Mouse (Mus musculus) intestine, embryonic 14.5 days (tissue): ENCODE data around the gene Tenm2. TPM values are rescaled to one million over a fixed set of nuclear protein-coding genes. Genes with fewer than 3 reads are reported as not detected.
A peak's percentile ranks its signal among the peaks of the same experiment; 100 is the strongest.

Experiments used
- ATAC-seq: fragments of 200-750 bp; cut with Nextera tagmentation; replicated peaks from 2 replicates; pipeline ENCODE4 v1.8.0; 2017; ENCODE audit warnings: low read depth, moderate number of reproducible peaks, moderate TSS enrichment, moderate library complexity; ENCODE audit not compliant: low FRiP score, low TSS enrichment
- DNase-seq: peaks from one replicate; pipeline ENCODE4 v3.0.0-alpha.2; 2018; ENCODE audit warnings: low spot score
- H3K27ac ChIP-seq: fragments of 300-500 bp; sonication (generic); 2 replicates; pipeline ENCODE4 v1.5.1; 2014; ENCODE audit warnings: low read depth, mild to moderate bottlenecking, control low read depth
- H3K27me3 ChIP-seq: fragments of 300-500 bp; sonication (generic); replicated peaks from 2 replicates; pipeline ENCODE4 v1.6.1; 2014; ENCODE audit warnings: low read length, control low read depth; ENCODE audit not compliant: control insufficient read depth, insufficient read depth
- H3K36me3 ChIP-seq: fragments of 300-500 bp; sonication (generic); 2 replicates; pipeline ENCODE4 v1.6.1; 2014; ENCODE audit warnings: low read length, control low read depth; ENCODE audit not compliant: control insufficient read depth, insufficient read depth
- H3K4me1 ChIP-seq: fragments of 300-500 bp; sonication (generic); replicated peaks from 2 replicates; pipeline ENCODE4 v1.6.1; 2014; ENCODE audit warnings: low read length, control low read depth, mixed read lengths; ENCODE audit not compliant: control insufficient read depth, insufficient read depth
- H3K4me2 ChIP-seq: fragments of 300-500 bp; sonication (generic); 2 replicates; pipeline ENCODE4 v1.6.1; 2014; ENCODE audit warnings: low read length
- H3K4me3 ChIP-seq: fragments of 300-500 bp; sonication (generic); 2 replicates; pipeline ENCODE4 v1.5.1; 2014; ENCODE audit warnings: low read depth, low read length, control low read depth, mixed read lengths
- H3K9ac ChIP-seq: fragments of 300-500 bp; sonication (generic); 2 replicates; pipeline ENCODE4 v1.6.1; 2014; ENCODE audit warnings: mild to moderate bottlenecking, low read length
- H3K9me3 ChIP-seq: fragments of 300-500 bp; sonication (generic); 2 replicates; pipeline ENCODE4 v1.6.1; 2016; ENCODE audit warnings: low read length, control low read depth; ENCODE audit not compliant: control insufficient read depth
- WGBS: fragments of 180-500 bp; shearing (Covaris S2); extraction: QIAGEN DNeasy Blood & Tissue Kit; methylation state at CpG from one replicate; pipeline ENCODE4 v1.1.7; 2014; 5-methylcytosine and 5-hydroxymethylcytosine counted together
- polyA plus RNA-seq: library from polyadenylated mRNA; unstranded; fragments of >200 nt; fragmentation: Nextera tagmentation; extraction: Ambion mirVana; gene quantifications from 2 replicates; pipeline ENCODE4 v1.2.1, GENCODE M21; 2014

Tenm2 gene
- polyA plus RNA-seq, 1 experiment from 2014 or later = 2.8 TPM

DNA sequence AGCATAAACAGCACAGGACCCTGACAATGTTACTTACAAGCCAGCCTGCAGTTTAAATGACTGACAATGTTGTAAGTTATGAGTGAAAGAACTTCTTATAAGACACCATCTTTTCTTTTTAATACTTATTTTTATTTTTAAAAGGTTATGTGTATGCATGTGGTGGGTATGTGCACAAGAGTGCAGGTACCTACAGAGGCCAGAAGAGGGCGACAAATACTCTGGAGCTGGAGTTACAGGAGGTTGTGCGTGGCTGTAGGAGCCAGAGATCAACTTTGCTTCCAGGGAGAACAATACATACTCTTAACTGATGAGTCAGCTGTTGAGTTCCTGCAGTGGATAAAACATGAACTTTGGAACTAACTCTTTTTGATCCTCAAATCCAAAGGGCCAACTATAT, 981.7 kb downstream of the Tenm2 start:
- WGBS = 89% methylated on average over 2 of the region's 2 CpGs
- ATAC-seq = no peak
- Histone ChIP-seq H3K4me2 (no peak overlapping the region), H3K4me1 (no peaks in the 10 kb centered on the region), H3K36me3 (no peaks in the 10 kb centered on the region), H3K9me3 (no peaks in the 10 kb centered on the region), H3K4me3 (no peak overlapping the region), H3K27me3 (no peaks in the 10 kb centered on the region), H3K27ac (no peak overlapping the region), H3K9ac (no peak overlapping the region)
- DNase-seq = no peak

DNA sequence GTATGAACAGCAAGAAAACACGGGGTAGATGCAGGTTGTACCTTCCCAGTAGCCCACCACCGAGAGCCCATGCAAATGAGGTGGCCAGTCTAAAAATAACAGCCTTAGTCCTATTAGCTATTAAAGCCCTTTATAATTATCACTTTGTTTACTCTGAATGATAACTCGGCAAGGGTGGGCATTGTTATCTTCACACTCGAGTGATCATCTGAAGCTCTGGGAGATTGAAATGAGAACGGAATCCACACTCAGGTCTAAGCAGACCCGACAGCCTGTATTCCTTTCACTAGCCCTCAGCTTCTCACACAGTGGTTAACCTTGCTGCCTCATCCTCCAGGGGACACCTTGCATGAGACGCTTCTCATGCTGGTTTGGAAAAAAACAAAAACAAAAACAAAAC, 985.7 kb downstream of the Tenm2 start:
- Histone ChIP-seq H3K36me3 (no peaks in the 10 kb centered on the region), H3K4me2 (no peak overlapping the region), H3K9me3 (no peaks in the 10 kb centered on the region), H3K4me3 (no peak overlapping the region), H3K27me3 (no peaks in the 10 kb centered on the region), H3K27ac (no peak overlapping the region), H3K4me1 (no peaks in the 10 kb centered on the region), H3K9ac (no peak overlapping the region)
- ATAC-seq = no peak
- DNase-seq = no peak
- WGBS = 72% methylated on average over 7 of the region's 7 CpGs

DNA sequence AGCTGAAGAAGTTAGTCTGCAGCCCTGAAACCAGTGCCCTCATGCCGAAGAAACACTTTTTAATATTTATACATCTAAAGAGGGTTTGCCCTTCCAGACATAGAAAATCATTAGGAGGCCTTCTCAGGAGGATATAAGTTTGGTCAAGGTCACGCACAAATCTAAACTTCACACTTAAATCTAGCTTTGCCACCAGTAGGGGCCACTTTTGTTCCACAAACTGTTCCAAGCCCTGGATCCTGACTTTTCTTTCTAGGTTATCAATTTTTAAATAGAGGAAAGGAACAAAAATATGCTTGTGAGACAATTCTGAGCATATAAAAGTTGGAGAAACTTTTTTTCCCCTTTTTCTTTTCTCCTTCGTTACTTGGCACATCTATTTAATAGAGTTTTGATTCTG, 989.6 kb downstream of the Tenm2 start:
- H3K9me3 ChIP-seq = no peaks in the 10 kb centered on the region
- WGBS = 71% methylated on average over 3 of the region's 3 CpGs
- H3K4me2 ChIP-seq = no peak overlapping the region
- no peaks in the 10 kb centered on the region for H3K36me3 ChIP-seq
- no peak for ATAC-seq
- H3K27me3 ChIP-seq = no peaks in the 10 kb centered on the region
- H3K4me1 ChIP-seq = no peaks in the 10 kb centered on the region
- no peak overlapping the region for H3K27ac ChIP-seq
- no peak for DNase-seq
- H3K4me3 ChIP-seq = no peak overlapping the region
- H3K9ac ChIP-seq = no peak overlapping the region

DNA sequence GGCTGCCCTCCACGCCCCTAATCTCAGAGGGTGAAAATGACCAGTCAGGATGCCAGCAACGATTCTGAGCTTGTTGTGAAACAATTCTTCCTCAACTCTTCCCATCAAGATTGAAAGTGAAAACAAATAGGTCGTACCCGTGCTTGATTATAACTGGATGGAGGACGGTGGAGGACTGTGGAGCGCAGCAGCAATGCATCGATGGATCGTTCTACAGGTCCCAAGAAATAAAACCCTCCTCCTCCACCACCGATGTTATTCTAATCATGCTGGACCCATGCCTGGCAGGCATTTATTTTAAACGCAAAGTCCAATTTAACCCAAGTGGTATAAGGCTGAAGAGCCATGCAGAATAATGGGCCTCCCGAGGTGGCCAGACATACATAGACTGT, 991.3 kb downstream of the Tenm2 start:
- H3K9ac ChIP-seq = no peak overlapping the region
- H3K36me3 ChIP-seq = no peaks in the 10 kb centered on the region
- no peak overlapping the region for H3K27ac ChIP-seq
- no peak overlapping the region for H3K4me2 ChIP-seq
- ATAC-seq (no peak), DNase-seq (no peak)
- H3K4me1 ChIP-seq = no peaks in the 10 kb centered on the region
- no peaks in the 10 kb centered on the region for H3K27me3 ChIP-seq
- H3K9me3 ChIP-seq = no peaks in the 10 kb centered on the region
- 88% methylated on average over 11 of the region's 11 CpGs for WGBS
- H3K4me3 ChIP-seq = no peak overlapping the region

DNA sequence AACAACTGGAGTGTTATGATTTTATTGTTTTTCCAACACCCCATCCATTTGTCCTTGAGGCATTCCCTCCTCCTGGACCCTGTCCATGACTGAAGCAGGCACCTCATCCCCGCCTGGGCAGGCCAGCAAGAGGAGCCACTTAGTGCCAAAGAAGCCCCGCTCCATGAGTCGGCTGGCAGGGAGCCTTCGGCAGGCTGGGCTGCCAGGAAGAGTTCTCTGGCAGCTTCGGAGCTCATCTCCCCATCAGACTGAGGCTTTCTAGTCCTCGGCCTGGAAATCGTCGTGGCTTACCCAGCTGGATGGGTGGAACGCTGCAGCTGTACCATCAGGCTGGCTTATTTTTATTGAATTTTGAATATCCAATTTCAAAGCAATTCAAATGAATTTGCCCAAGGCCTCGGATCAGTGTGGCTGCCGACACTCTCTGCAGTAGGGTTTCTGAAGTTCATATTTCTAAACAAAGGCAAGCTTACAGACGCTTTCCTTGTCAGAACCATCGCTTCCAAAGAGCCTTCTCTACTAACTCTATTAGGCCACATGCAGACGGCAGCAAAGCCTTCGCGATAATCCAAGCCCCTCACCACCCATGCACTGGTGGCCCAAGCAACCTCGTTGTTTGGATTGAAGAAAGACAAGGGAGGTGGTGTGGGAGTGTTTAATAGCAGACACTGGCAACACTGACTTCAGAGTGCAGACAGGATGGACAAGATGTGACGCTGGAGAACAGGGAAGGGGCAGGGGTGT, 991.8 kb downstream of the Tenm2 start:
- WGBS = 55% methylated on average over 18 of the region's 18 CpGs
- ATAC-seq (no peak), DNase-seq (no peak)

DNA sequence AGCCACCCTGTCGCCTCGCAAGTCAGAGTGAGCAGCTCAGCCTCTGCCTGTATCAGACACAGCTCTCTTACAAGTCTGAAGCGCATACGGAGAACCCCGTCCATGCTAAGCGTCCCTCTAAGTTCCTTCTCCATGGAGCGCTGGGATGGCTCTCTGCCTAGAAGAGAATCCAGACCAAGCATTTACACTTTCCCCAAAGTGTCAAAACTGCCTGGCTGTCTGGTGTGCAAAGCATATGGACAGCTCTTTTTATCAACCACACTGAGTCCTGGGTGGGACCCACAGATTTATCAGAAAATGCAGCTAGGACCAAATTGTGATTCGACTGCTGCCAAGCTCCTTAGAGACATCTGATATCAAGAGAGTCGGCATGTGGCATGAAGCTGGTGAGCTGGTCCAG, 996.9 kb downstream of the Tenm2 start:
- DNase-seq (no peak), ATAC-seq (no peak)
- no peak overlapping the region for H3K9ac ChIP-seq
- no peak overlapping the region for H3K4me2 ChIP-seq
- H3K9me3 ChIP-seq = no peaks in the 10 kb centered on the region
- H3K27me3 ChIP-seq = no peaks in the 10 kb centered on the region
- no peaks in the 10 kb centered on the region for H3K4me1 ChIP-seq
- no peaks in the 10 kb centered on the region for H3K36me3 ChIP-seq
- H3K27ac ChIP-seq = no peak overlapping the region
- no peak overlapping the region for H3K4me3 ChIP-seq
- 83% methylated on average over 9 of the region's 9 CpGs for WGBS

More for the DNA sequence above, 991.8 kb downstream of the Tenm2 start:
- Histone ChIP-seq H3K4me2 (no peak overlapping the region), H3K9me3 (no peaks in the 10 kb centered on the region), H3K27ac (no peak overlapping the region), H3K4me1 (no peaks in the 10 kb centered on the region), H3K36me3 (no peaks in the 10 kb centered on the region), H3K27me3 (no peaks in the 10 kb centered on the region), H3K4me3 (no peak overlapping the region), H3K9ac (no peak overlapping the region)

DNA sequence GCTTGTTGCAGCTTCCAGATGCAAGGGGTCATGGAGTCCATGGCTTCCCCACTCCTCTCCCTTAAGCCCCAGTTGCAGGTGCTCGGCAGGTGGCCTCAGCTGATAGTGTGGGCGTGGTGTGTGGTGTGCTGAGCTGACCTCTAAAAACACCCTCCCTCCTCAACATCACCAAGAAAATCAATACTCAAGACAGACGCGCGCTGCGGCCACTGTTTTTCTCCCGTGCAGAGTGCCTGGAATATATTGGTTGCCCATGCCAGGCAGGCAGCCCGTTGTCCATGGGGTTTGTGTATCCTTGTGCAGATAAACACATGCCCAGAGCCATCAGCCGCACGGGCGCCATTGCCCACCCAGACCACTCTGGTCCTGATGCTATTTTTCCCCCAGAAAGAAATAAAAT, 1007.1 kb downstream of the Tenm2 start:
- H3K9me3 ChIP-seq = no peaks in the 10 kb centered on the region
- no peak overlapping the region for H3K27ac ChIP-seq
- DNase-seq (no peak), ATAC-seq (0 out of 2 replicates have a peak, but pooled peaks have one; percentile 32)
- WGBS = 69% methylated on average over 11 of the region's 11 CpGs
- H3K9ac ChIP-seq = no peak overlapping the region
- no peaks in the 10 kb centered on the region for H3K27me3 ChIP-seq
- no peak overlapping the region for H3K4me3 ChIP-seq
- H3K36me3 ChIP-seq = no peaks in the 10 kb centered on the region
- H3K4me2 ChIP-seq = no peak overlapping the region
- H3K4me1 ChIP-seq = no peaks in the 10 kb centered on the region

DNA sequence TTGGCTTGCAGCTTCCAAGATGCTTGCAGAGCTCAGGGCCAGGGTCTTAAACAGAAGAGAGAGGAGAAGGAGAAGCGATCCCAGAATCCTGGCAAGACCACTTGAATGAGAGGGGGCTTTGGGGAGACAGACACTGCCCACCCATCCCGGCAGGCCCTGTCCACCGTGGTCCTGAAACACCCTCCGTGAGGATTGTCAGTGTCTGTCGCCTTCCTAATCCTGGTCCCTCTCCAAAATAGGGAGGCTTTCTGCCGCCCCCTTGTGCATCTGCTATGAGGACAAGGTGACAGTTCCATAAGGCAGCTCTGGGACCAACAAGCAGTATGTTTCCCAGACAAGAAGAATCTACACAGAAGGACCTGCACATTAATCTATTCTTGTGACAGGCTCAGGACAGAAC, 1007.6 kb downstream of the Tenm2 start:
- Histone ChIP-seq H3K4me2 (no peak overlapping the region), H3K27ac (no peak overlapping the region), H3K4me3 (no peak overlapping the region), H3K27me3 (no peaks in the 10 kb centered on the region), H3K9me3 (no peaks in the 10 kb centered on the region), H3K4me1 (no peaks in the 10 kb centered on the region), H3K36me3 (no peaks in the 10 kb centered on the region), H3K9ac (no peak overlapping the region)
- DNase-seq = no peak
- 79% methylated on average over 6 of the region's 6 CpGs for WGBS
- ATAC-seq = no peak

DNA sequence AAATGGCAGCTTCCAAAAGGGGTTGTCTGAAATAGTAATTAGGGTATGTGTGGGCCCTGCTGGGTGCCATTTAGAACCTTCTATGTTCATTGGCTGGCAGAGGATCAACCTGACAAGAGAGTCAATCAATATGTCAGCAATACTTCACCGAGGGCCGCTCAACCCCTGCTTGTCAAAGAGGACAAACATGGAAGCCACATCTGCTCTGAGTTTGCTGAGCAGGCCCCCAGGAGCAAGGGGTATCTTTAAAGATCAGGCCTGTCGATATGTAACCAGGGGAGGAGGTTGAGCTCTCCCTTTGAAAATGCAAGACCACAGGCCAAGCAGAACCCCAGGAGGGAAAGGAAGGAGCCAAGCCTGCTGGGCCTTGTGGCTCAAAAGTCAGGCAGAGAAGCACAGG, 1009.7 kb downstream of the Tenm2 start:
- no peak overlapping the region for H3K4me2 ChIP-seq
- no peaks in the 10 kb centered on the region for H3K36me3 ChIP-seq
- no peaks in the 10 kb centered on the region for H3K27me3 ChIP-seq
- H3K4me3 ChIP-seq = no peak overlapping the region
- ATAC-seq = no peak
- H3K4me1 ChIP-seq = no peaks in the 10 kb centered on the region
- no peaks in the 10 kb centered on the region for H3K9me3 ChIP-seq
- DNase-seq = no peak
- WGBS = 52% methylated on average over 3 of the region's 3 CpGs
- H3K27ac ChIP-seq = no peak overlapping the region
- H3K9ac ChIP-seq = no peak overlapping the region
